Mouse (Mus musculus): ENCODE data around the gene Card14.
"Not testable (repeated sequence)": the region's sequence is repeated elsewhere in the genome, so short reads cannot be mapped to it uniquely, and the experiment has no call there.

The Card14 gene

DNA sequence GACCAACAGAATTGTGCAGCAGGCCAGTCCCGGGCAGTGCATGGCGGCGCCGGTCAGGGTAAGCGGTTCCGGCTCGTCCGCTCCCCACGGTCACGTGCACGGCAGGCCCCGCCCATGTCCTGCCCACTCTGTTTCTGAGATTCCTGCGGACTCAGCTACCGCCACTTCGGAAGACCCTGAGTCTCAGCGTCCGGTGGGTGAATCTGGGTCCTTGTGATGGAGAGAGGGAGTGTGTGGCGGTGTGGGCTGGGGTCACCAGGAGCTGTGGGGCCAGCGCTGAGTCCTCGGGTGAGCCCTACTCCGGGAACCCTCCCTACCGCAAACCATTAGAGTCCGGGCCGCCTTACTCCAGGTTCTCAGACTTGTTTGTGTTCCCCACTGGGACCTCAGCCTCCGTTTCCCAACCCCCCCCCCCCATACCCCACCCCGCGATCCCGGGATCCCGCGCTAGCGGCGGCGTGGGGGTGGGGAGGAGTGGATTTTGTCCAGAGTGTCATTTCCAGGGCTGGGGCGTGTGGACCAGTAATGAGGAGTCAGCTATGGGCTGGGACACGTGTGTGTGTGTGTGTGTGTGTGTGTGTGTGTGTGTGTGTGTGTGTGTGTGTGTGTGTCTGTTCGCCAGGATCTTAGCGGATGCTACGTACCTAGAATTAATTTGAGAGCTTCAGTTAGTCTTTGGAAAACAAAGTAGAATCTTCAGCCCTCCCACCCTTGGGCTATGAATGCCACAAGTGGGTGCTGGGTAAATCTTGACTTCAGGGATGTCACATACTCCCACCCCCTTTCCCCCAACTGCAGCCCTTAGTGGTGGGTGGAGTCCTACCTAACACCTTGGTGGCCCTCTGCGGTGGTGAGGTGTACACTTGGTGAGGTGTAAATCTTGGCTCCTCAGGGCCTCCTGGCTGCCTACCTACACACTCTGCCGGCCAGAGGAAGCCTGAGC, 48.1 kb downstream of the Card14 start, which contains the start of the genes Sgsh and Slc26a11:
Sgsh (minus strand) TSS at position 94 of the 943 bp plus-strand sequence.
Slc26a11 (plus strand) TSS at position 115 of the 943 bp plus-strand sequence.
- DNase-seq (ENCODE audit: low spot score in 2 of 2) = peak; percentile 60 to 72

DNA sequence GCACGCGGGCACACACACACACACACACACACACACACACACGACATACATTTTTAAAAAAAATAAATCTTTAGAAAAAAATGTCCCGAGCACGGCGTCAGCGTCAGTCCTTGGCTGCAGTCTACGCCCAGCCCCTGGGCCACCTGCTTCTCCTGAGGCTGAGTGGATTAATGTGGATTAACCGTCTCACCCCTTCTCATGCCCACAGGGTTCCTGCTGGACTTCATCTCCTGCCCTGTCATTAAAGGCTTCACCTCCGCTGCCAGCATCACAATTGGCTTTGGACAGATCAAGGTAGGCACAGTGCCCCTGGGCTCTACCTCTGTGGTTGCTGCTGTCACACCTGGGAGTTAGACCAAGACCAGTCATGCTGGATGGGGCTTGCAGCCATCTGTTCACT, 51.5 kb downstream of the Card14 start:
- no peak for DNase-seq (ENCODE audit: low spot score in 2 of 2)

DNA sequence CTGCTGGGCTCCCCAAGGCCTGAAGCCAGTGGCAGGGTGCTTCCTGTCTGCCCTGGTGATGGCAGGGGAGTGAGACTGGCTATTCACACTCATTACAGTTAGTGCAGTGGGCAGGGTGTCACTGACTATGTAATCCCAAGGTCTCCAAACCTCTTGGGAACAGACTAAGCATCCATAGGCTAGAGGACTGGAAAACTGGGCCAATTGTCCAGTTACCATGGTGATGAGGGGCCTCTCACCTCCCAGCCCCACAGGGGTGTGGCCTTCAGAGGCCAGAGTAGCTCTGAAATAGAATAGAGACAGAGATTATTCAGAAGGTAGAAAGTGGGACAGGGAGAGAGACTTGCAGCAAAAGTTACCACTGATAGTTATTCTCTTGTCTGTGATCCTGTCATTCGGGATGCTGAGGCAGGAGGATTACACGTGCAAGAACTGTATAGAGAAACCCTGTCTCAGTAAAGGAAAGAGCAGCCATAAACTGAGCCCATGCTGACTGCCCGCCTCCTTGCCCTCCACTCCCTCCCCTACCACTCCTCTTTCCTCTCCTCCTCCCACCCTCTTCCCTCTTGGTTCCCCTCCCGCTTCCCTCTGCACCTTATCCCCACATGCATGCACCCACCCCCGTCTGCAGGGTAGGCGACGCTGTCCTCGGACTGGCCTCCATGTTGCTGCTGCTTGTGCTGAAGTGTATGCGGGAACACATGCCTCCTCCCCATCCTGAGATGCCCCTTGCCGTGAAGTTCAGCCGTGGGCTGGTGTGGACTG, 55.4 kb downstream of the Card14 start:
- DNase-seq (ENCODE audit: low spot score in 2 of 2) = no peak

DNA sequence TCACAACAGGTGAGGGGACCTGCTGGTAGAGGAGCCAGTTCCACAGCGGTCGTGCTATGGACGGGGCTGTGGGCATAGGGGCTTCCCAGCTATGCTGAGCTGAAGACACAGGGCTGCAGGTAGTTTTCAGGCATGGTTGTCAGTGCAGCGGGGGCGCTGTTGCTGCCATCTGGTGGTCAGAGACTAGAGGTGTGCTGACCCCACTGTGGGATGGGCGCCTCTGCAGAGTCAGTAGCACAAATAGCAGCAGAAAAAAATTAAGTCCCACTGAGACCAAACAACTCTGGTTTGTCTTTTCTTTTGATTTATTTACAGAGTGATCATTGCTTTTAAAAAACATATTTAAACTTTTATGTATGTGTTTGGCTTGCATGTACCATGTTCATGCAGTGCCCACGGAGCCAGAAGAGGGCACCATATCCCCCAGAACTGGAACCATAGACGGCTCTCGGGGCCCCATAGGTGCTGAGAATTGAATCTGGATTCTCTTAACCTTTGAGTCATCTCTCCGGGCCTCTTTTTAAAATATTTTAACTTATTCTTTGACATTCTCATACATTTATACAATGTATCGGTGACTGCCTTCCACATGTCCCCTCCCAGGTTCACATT, 56.1 kb downstream of the Card14 start:
- peak in 1 of 2 experiments; percentile 66 for DNase-seq (ENCODE audit: low spot score in 2 of 2)

- DNase-seq (ENCODE audit: low spot score in 2 of 2) = no peak
These were observed 67.9 kb downstream of the Card14 start for GRCm38 (mm10) chr11:119375425-119375824.

GRCm38 (mm10) chr11:119377326-119377725, 69.8 kb downstream of the Card14 start:
- DNase-seq (ENCODE audit: low spot score in 2 of 2) = no peak

DNA sequence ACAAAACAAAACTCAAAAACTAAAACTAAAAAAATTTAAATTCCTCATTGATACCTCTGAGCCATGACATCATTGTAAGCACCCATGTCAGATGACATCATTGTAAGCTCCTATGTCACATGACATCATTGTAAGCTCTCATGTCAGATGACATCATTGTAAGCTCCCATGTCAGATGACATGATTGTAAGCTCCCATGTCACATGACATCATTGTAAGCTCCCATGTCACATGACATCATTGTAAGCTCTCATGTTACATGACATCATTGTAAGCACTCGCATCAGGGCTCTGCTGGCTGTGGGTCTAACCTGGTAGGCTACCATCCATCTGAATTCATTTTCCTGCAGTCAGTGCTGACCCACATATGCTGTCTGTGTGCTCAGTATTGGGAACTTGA, 71.0 kb downstream of the Card14 start:
- no peak for DNase-seq (ENCODE audit: low spot score in 2 of 2)

GRCm38 (mm10) chr11:119381631-119382337, 74.2 kb downstream of the Card14 start:
- DNase-seq (ENCODE audit: low spot score in 2 of 2) = no peak

DNA sequence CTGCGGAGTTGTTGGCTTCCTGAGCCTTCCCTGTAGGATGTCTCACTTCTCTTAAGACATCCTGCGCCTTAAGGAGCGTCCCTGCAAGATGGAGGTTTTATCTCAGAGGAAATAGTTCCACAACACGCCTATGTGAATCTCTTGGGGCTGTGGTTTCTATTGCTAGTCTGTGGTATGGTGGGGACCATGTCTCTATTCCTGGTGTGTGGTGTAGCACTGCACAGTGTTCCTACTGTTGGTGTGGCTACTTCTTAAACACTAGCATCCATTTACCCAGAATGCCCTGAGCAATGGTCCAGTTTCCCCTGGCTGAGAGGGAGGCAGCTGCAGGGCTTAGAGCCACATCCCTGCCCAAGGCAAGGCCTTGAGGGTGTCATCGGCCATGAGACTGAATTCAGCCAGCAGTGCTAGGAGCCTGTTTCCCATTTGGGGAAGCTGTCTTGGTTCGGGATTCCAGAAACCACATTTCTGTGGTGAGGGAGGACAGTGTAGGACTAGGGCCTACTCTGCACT, 74.8 kb downstream of the Card14 start:
- no peak for DNase-seq (ENCODE audit: low spot score in 2 of 2)

DNA sequence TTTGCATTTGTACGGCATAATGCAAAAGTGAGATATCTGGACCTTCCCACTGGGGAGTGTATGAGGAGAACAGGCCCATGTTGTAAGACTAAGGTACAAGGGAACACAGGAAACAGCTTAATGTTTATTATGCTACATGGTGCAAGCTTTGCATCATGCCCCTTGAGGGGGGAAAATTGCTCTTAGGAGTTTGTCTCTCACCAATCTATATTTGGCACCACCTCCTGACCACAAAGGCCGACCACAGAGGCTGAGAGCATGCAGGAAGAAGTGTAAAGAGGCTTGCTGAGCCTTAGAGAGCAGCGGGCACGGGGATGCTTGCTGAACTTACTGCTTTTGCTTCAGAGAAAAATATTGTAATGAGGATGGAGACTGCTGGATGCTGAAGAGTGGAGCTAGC, 77.3 kb downstream of the Card14 start:
- DNase-seq (ENCODE audit: low spot score in 2 of 2) = no peak

GRCm38 (mm10) chr11:119386306-119386705, 78.7 kb downstream of the Card14 start:
- DNase-seq (ENCODE audit: low spot score in 2 of 2) = no peak

- not testable (repeated sequence) for DNase-seq (ENCODE audit: low spot score in 2 of 2)
These were observed 79.7 kb downstream of the Card14 start for GRCm38 (mm10) chr11:119387273-119387672.

DNA sequence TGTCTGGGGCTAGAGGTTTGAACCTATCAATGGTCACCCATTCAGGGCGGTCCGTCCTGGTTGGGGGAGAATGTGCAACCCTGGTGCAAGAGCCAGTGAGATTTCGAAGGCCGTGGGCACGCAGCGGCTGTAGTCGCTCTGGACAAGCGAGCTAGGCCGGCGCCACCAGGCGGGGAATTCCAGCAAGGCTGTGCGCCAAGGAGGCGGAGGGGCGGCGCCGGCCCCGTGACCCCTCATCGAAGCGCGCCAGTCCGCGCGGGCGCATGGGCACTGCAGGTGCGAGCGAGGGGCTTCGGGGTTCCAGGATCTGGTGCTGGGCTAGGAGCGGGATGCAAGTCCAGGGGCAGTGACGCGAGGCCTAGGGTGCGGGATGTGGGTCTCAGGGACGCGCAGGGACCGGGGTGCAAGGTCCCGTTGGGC, 82.3 kb downstream of the Card14 start:
- DNase-seq (ENCODE audit: low spot score in 2 of 2) = peak; percentile 24 to 54

DNA sequence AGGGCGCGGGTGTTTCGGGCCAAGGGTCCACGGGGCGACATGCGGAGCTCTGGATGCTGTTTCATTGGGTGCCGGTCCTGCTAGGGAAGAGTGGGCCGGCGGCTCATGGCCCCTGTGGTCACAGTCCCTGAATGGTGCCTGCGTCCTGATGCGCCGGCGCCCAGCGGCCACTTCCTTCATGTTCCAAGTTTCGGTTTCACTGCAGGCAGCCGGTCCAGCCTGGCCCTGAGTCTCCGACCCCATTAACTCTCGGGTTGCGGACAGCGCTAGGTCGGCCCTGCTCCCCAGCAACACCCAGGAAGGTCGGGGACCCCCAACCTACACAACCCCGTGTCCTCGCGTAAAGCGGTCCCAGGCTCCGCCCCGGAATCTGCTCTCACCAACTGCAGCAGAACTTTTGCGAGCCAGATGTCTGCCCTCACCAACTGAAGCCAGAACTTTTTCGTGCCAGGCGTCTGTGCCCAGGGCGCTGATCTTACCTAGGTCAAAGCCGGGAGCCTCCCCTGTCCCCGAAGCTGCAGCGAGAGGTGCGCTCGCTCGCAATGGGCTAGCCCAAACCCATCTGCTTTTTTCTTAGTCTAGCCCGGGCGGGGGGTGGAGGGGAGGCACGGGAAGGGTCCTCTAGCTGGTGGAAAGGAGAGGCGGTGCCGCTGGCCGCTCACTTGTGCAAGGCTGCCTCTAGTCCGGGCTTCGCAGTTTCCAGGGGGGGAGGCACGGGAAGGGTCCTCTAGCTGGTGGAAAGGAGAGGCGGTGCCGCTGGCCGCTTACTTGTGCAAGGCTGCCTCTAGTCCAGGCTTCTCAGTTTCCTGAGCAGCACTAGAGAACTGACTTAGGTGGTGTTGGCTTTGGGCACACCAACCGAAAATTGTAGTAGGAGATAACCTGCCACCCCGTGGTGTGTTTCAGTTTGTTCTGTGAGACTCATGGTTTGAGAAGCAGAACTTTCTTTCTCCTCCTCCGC, 83.0 kb downstream of the Card14 start:
- DNase-seq (ENCODE audit: low spot score in 2 of 2) = peak; percentile 19 to 39

DNA sequence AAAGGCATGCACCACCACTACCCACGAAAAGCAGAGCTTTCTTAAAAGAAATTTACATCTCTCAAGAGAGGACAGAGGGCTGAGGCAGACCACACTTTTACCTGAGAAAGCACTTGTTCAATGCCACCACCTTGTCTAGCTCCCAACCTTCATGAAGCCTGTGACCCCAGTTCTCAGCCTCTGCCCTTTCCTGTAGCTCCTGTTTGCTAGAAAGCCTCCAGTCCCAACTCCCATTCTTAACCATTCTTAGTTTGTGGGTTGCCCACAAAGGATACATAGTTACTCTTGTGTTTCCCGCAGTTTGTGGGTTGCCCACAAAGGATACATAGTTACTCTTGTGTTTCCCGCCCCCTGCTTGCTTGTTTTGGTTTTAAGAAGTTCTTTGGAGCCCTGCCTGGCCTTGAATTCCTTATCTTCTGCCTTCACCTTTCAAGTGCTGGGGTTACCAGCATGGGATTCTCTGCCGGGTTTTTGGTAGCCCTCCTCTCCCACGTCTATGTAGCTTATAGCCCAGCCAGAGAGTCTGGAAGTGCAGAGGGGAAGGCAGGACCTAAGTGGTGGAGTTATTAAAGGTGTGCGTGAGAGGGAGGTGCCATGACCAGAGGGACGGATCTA, 83.9 kb downstream of the Card14 start:
- no peak for DNase-seq (ENCODE audit: low spot score in 2 of 2)

- DNase-seq (ENCODE audit: low spot score in 2 of 2) = no peak
These were observed 84.5 kb downstream of the Card14 start for GRCm38 (mm10) chr11:119392001-119392614.

DNA sequence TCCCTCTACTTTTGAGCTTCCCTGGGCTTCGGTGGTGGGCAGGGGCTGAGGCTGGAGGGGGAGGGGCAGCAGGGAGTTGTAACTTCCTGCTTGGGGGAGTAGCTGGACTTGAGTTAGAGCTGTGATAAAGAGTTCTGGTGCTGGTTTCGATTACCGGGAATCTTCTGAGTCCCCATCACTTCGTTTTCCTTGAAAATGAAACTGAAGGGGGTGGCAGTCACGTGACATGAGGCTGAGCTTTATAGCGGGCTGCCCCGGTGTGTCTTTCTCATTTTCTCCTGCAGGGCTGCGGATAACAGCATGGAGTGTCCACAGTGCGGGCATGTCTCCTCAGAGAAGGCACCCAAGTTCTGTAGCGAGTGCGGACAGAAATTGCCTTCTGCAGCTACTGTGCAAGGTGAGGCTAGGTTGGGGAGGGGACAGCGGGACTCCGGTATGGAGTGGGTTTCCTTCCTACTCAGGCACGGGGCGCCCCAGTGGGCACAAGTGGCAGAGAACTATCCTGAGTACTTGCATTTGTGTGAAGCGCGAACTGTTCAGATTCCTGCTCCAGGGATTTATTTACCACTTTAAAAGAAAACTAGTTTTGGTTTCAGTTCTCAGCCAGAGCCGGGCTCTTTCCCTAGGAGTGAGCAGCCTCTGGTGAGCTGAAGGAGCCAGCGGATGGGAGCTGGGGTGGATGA, 85.4 kb downstream of the Card14 start, which contains the start of gene Rnf213:
Rnf213 (plus strand) TSS at position 301 of the 683 bp plus-strand sequence.
- peak in 1 of 2 experiments; percentile 24 for DNase-seq (ENCODE audit: low spot score in 2 of 2)

GRCm38 (mm10) chr11:119393483-119393804, 85.9 kb downstream of the Card14 start:
- DNase-seq (ENCODE audit: low spot score in 2 of 2) = no peak

GRCm38 (mm10) chr11:119394210-119394609, 86.6 kb downstream of the Card14 start:
- DNase-seq (ENCODE audit: low spot score in 2 of 2) = no peak
